Mouse (Mus musculus) forebrain, embryonic 15.5 days (tissue): ENCODE results near the gene Spag6. TPM values are rescaled to one million over a fixed set of nuclear protein-coding genes. Genes with fewer than 3 reads are reported as not detected.

Experiments used
- ATAC-seq: fragments of 200-750 bp; cut with Nextera tagmentation; replicated peaks from 2 replicates; pipeline ENCODE4 v1.8.0; 2017; ENCODE audit warnings: mild to moderate bottlenecking, moderate TSS enrichment, moderate library complexity
- H3K27ac ChIP-seq: fragments of 300-500 bp; sonication (generic); replicated peaks from 2 replicates; pipeline ENCODE4 v1.5.1; 2015; ENCODE audit warnings: mild to moderate bottlenecking, inconsistent platforms
- H3K27me3 ChIP-seq: fragments of 300-500 bp; sonication (generic); 2 replicates; pipeline ENCODE4 v1.6.1; 2015; ENCODE audit warnings: inconsistent platforms
- H3K36me3 ChIP-seq: fragments of 300-500 bp; sonication (generic); 2 replicates; pipeline ENCODE4 v1.6.1; 2015; ENCODE audit warnings: mild to moderate bottlenecking, inconsistent platforms
- H3K4me1 ChIP-seq: fragments of 300-500 bp; sonication (generic); 2 replicates; pipeline ENCODE4 v1.6.1; 2015; ENCODE audit warnings: inconsistent platforms
- H3K4me2 ChIP-seq: fragments of 300-500 bp; sonication (generic); replicated peaks from 2 replicates; pipeline ENCODE4 v1.6.1; 2015; ENCODE audit warnings: mild to moderate bottlenecking, inconsistent platforms
- H3K4me3 ChIP-seq: fragments of 300-500 bp; sonication (generic); 2 replicates; pipeline ENCODE4 v1.5.1; 2015; ENCODE audit warnings: mild to moderate bottlenecking, inconsistent platforms
- H3K9ac ChIP-seq: fragments of 300-500 bp; sonication (generic); replicated peaks from 2 replicates; pipeline ENCODE4 v1.6.1; 2015; ENCODE audit warnings: mild to moderate bottlenecking, inconsistent platforms
- H3K9me3 ChIP-seq: fragments of 300-500 bp; sonication (generic); 2 replicates; pipeline ENCODE4 v1.6.1; 2016; ENCODE audit warnings: inconsistent platforms
- WGBS: fragments of 180-500 bp; shearing (Covaris S2); methylation state at CpG from one replicate; pipeline ENCODE4 v1.1.7; 2015; ENCODE audit warnings: mixed read lengths; 5-methylcytosine and 5-hydroxymethylcytosine counted together
- polyA plus RNA-seq: library from polyadenylated mRNA; unstranded; fragments of >200 nt; fragmentation: Nextera tagmentation; extraction: Ambion mirVana; gene quantifications from 2 replicates; pipeline ENCODE4 v1.2.1, GENCODE M21; 2015

Gene Spag6
- 0.09 TPM in 1 of 2 replicates, not detected in the other for polyA plus RNA-seq

- peak; percentile 68 for ATAC-seq
- under 1% methylated on average over 55 of the region's 61 CpGs for WGBS
- Histone ChIP-seq H3K27ac (peak within 1 kb of the TSS; percentile 44), H3K9ac (peak within 1 kb of the TSS; percentile 74), H3K36me3 (no peaks in the 10 kb centered on the region), H3K4me2 (peak within 1 kb of the TSS; percentile 95), H3K4me1 (peaks cover 37% of the 10 kb centered on the region), H3K27me3 (peaks cover 61% of the 10 kb centered on the region), H3K4me3 (peak within 1 kb of the TSS; percentile 62), H3K9me3 (no peaks in the 10 kb centered on the region)
These were observed at the start of gene Spag6 for GRCm38 (mm10) chr2:18693871-18694610. Spag6 (plus strand) TSS chr2:18694032.

- no peak overlapping the region for H3K9ac ChIP-seq
- H3K9me3 ChIP-seq, result no peaks in the 10 kb centered on the region
- no peaks in the 10 kb centered on the region for H3K4me1 ChIP-seq
- H3K27me3 ChIP-seq, result no peaks in the 10 kb centered on the region
- no peak overlapping the region for H3K27ac ChIP-seq
- no peak for ATAC-seq
- no peak overlapping the region for H3K4me2 ChIP-seq
- no peak overlapping the region for H3K4me3 ChIP-seq
- WGBS, result 93% methylated on average over 3 of the region's 4 CpGs
- no peaks in the 10 kb centered on the region for H3K36me3 ChIP-seq
These were observed 45.3 kb upstream of the Spag6 start for GRCm38 (mm10) chr2:18648563-18648962.

DNA sequence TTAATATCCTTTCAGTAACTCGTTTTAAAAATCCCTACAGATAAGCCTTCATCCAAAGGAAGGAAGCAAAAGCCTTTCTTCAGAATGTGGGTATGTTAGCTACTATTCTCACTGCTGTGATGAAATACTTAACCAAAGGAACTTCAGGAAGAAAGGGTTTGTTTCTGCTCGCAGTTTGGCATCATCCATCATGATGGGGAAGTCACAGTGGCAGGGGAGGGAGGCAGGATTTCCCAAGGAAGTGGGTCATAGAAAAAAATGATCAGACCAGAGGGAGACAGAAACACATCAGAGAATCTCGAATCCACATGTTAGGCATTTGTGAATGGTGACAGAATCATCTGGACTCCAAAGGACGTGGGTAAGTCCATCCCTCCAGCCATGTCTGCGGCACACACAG, 39.0 kb upstream of the Spag6 start:
- no peak for ATAC-seq
- Histone ChIP-seq H3K27ac (no peak overlapping the region), H3K27me3 (no peaks in the 10 kb centered on the region), H3K9ac (no peak overlapping the region), H3K4me3 (no peak overlapping the region), H3K36me3 (no peaks in the 10 kb centered on the region), H3K9me3 (no peaks in the 10 kb centered on the region), H3K4me1 (no peaks in the 10 kb centered on the region), H3K4me2 (no peak overlapping the region)
- 81% methylated on average over 5 of the region's 5 CpGs for WGBS

GRCm38 (mm10) chr2:18664003-18664402, 29.8 kb upstream of the Spag6 start:
- no peak overlapping the region for H3K4me2 ChIP-seq
- no peaks in the 10 kb centered on the region for H3K9me3 ChIP-seq
- no peak for ATAC-seq
- no peaks in the 10 kb centered on the region for H3K36me3 ChIP-seq
- H3K27me3 ChIP-seq, result no peaks in the 10 kb centered on the region
- H3K27ac ChIP-seq, result no peak overlapping the region
- H3K4me3 ChIP-seq, result no peak overlapping the region
- no peak overlapping the region for H3K9ac ChIP-seq
- WGBS, result 90% methylated on average over 3 of the region's 3 CpGs
- no peaks in the 10 kb centered on the region for H3K4me1 ChIP-seq

- Histone ChIP-seq H3K36me3 (no peaks in the 10 kb centered on the region), H3K9ac (no peak overlapping the region), H3K27ac (no peak overlapping the region), H3K9me3 (no peaks in the 10 kb centered on the region), H3K4me3 (no peak overlapping the region), H3K27me3 (peaks cover 11% of the 10 kb centered on the region; the same call in 1 of the 2 replicates), H3K4me2 (0 out of 2 replicates have a peak overlapping the region, but pooled peaks have one; percentile 8), H3K4me1 (peaks cover 20% of the 10 kb centered on the region)
- no peak for ATAC-seq
- 8% methylated on average over 6 of the region's 6 CpGs for WGBS
These were observed 22.8 kb upstream of the Spag6 start for GRCm38 (mm10) chr2:18671041-18671440.

GRCm38 (mm10) chr2:18672133-18672765, 21.6 kb upstream of the Spag6 start, which contains the start of gene Commd3:
Commd3 (plus strand) TSS chr2:18672384.
- under 1% methylated on average over 88 of the region's 91 CpGs for WGBS
- H3K4me1 ChIP-seq, result peaks cover 22% of the 10 kb centered on the region

GRCm38 (mm10) chr2:18672766-18673164, 21.1 kb upstream of the Spag6 start:
- ATAC-seq, result no peak
- peak overlapping the region; percentile 99 for H3K27ac ChIP-seq
- peaks cover 22% of the 10 kb centered on the region for H3K4me1 ChIP-seq
- no peaks in the 10 kb centered on the region for H3K9me3 ChIP-seq
- H3K4me2 ChIP-seq, result peak overlapping the region; percentile 77
- 3% methylated on average over 11 of the region's 11 CpGs for WGBS
- H3K36me3 ChIP-seq, result no peaks in the 10 kb centered on the region
- H3K9ac ChIP-seq, result peak overlapping the region; percentile 99
- peaks cover 11% of the 10 kb centered on the region; the same call in 1 of the 2 replicates for H3K27me3 ChIP-seq
- peak overlapping the region; percentile 86 for H3K4me3 ChIP-seq

More at GRCm38 (mm10) chr2:18672133-18672765, 21.6 kb upstream of the Spag6 start, which contains the start of gene Commd3:
- H3K27ac ChIP-seq, result peak within 1 kb of the TSS; percentile 99
- H3K27me3 ChIP-seq, result peaks cover 11% of the 10 kb centered on the region; the same call in 1 of the 2 replicates
- peak within 1 kb of the TSS; percentile 99 for H3K9ac ChIP-seq
- no peaks in the 10 kb centered on the region for H3K36me3 ChIP-seq
- peak within 1 kb of the TSS; percentile 77 for H3K4me2 ChIP-seq
- peak within 1 kb of the TSS; percentile 86 for H3K4me3 ChIP-seq
- no peaks in the 10 kb centered on the region for H3K9me3 ChIP-seq
- peak; percentile 91 for ATAC-seq

DNA sequence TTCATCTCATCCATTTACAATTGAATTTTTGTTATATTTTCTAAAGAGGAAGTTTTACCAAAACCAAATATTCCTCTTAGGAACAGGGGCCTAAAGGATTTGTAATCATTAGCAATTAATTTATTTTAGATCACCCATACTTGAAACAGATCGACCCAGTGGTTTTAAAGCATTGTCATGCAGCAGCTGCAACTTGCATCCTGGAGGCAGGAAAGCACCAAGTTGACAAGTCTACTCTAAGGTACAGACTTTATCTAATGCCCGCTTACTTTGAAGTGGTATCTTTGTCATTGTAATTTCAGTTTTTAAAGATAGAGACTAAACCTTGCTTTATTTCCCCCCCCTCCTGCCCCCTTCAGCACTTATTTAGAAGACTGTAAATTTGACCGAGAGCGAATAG, 20.1 kb upstream of the Spag6 start:
- no peaks in the 10 kb centered on the region for H3K9me3 ChIP-seq
- no peak overlapping the region for H3K4me2 ChIP-seq
- no peak overlapping the region; the same call in 1 of the 2 replicates for H3K4me3 ChIP-seq
- no peak for ATAC-seq
- no peak overlapping the region for H3K27ac ChIP-seq
- no peak overlapping the region for H3K9ac ChIP-seq
- H3K36me3 ChIP-seq, result no peaks in the 10 kb centered on the region
- H3K4me1 ChIP-seq, result peaks cover 31% of the 10 kb centered on the region
- WGBS, result 62% methylated on average over 4 of the region's 4 CpGs
- peaks cover 11% of the 10 kb centered on the region; the same call in 1 of the 2 replicates for H3K27me3 ChIP-seq

- Histone ChIP-seq H3K9me3 (no peaks in the 10 kb centered on the region), H3K4me3 (no peak overlapping the region; the same call in 1 of the 2 replicates), H3K4me2 (no peak overlapping the region), H3K4me1 (peaks cover 36% of the 10 kb centered on the region), H3K27me3 (peaks cover 15% of the 10 kb centered on the region), H3K9ac (no peak overlapping the region), H3K27ac (no peak overlapping the region), H3K36me3 (no peaks in the 10 kb centered on the region)
- ATAC-seq, result no peak
- 76% methylated on average over 4 of the region's 4 CpGs for WGBS
These were observed 19.5 kb upstream of the Spag6 start for GRCm38 (mm10) chr2:18674193-18674902.

DNA sequence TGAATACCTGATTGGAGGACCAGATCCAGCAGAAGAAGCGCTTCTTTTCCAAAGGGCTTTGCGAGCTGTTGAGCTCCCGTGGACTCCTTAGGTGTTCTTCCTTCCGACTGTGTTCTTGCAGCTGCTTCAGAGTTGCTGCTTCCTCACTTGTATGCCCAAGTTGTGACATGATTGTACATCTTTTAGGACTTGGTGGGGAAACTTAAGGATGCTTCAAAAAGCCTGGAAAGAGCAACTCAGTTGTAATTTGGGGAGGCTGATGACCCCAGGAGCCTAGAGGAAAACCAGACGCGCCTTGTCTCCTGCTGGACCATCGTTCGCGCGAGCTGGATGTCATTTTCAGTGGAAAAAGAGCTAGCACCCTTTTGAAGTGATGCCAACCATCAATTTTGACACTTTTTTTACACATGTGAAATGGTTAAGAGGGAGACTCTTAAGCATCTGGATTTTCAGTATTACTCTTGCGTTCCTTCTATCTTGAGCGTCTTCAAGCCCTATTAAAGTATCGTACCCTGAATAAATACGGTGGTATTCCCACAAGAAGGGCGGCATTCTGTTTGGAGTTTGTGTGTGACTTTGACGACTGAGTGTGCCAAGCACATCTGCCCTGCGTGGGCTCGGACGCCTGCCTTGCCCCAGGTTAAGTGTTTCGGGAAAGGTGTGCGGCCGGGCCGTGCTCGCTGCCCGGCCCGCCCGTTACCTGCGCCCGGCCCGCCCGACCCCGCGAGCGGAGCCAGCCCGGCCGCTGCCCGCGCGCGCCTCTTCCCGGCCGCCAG, 18.0 kb upstream of the Spag6 start:
- Histone ChIP-seq H3K9me3 (no peaks in the 10 kb centered on the region), H3K4me2 (peak overlapping the region; percentile 84), H3K36me3 (no peaks in the 10 kb centered on the region), H3K4me3 (peak overlapping the region; percentile 70), H3K9ac (peak overlapping the region; percentile 99), H3K27me3 (peaks cover 23% of the 10 kb centered on the region), H3K27ac (peak overlapping the region; percentile 99), H3K4me1 (peaks cover 49% of the 10 kb centered on the region)
- no peak for ATAC-seq
- 12% methylated on average over 42 of the region's 42 CpGs for WGBS

DNA sequence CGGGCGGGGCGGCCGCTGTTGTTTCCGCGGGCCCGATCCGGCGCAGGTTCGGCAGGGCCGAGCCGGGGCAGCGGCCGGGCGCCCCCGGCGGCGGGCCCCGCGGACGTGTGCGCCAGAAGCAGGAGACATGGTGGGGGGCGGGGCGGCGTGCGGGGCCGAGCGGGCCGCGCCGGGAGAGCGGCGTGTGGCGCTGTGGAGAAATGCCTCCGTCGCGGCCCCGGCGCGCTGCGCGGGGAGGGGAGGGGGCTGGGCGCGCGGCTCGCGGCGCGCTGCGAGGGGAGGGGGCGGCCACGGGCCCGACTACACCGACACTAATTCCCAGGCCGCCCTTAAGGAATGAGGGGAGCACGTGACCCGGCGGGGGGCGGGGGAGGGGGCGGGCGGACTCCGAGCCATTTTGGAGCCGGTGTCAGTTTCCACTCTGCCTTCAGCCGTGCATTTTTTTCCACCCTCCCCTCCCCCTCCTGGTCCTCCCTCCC, 17.3 kb upstream of the Spag6 start:
- peaks cover 52% of the 10 kb centered on the region for H3K4me1 ChIP-seq
- WGBS, result under 1% methylated on average over 38 of the region's 64 CpGs
- peak overlapping the region; percentile 70 for H3K4me3 ChIP-seq
- H3K27ac ChIP-seq, result peak overlapping the region; percentile 99
- H3K27me3 ChIP-seq, result peaks cover 23% of the 10 kb centered on the region
- no peaks in the 10 kb centered on the region for H3K9me3 ChIP-seq
- no peaks in the 10 kb centered on the region for H3K36me3 ChIP-seq
- peak; percentile 79 for ATAC-seq
- peak overlapping the region; percentile 99 for H3K9ac ChIP-seq
- peak overlapping the region; percentile 84 for H3K4me2 ChIP-seq
